Mouse (Mus musculus): Measurements from ENCODE around the gene Slco2a1.
"Not testable (repeated sequence)": the region's sequence is repeated elsewhere in the genome, so short reads cannot be mapped to it uniquely, and the experiment has no call there.

DNA sequence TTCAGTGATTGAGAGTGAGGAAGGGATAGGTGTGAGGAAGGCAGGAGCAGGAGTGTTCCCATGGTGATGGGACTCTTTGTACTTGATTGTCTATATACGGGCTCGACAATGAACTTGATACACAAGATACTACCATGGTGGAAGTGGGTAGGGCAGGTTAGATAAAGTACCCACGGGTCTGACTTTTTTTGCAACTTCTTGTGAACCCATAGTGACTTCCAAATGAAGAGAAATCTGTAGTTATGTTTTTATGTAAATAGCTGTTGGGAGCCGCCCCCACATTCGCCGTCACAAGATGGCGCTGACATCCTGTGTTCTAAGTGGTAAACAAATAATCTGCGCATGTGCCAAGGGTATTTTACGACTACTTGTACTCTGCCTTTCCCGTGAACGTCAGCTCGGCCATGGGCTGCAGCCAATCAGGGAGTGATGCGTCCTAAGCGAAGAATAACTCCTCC is 119.9 kb downstream of the Slco2a1 start:
- not testable (repeated sequence) for TF ChIP-seq CTCF (IDR thresholded peaks at IDR 0.05; ENCODE audit: borderline replicate concordance, extremely low read depth, insufficient read depth, insufficient read length); POLR2A (IDR thresholded peaks at IDR 0.05; ENCODE audit: borderline replicate concordance, extremely low read depth, insufficient read depth, insufficient read length, poor library complexity, severe bottlenecking)

Data from brain, embryonic 14.5 days (tissue).